Mouse (Mus musculus): ENCODE measurements around the gene Nbeal2.

The Nbeal2 gene

GRCm38 (mm10) chr9:110676492-110676911 is 22.5 kb upstream of the Nbeal2 start:
- no peak for DNase-seq (ENCODE audit: low spot score)

- DNase-seq (ENCODE audit: low spot score) = no peak
Measured at GRCm38 (mm10) chr9:110673107-110673752, 19.3 kb upstream of the Nbeal2 start.

GRCm38 (mm10) chr9:110672462-110673106 is 18.6 kb upstream of the Nbeal2 start:
- peak; percentile 45 for DNase-seq (ENCODE audit: low spot score)

GRCm38 (mm10) chr9:110669785-110670184 is 15.8 kb upstream of the Nbeal2 start:
- DNase-seq (ENCODE audit: low spot score) = no peak

GRCm38 (mm10) chr9:110668601-110669293 is 14.8 kb upstream of the Nbeal2 start:
- no peak for DNase-seq (ENCODE audit: low spot score)

- peak; percentile 37 for DNase-seq (ENCODE audit: low spot score)
Measured at GRCm38 (mm10) chr9:110667219-110667836, 13.4 kb upstream of the Nbeal2 start.

GRCm38 (mm10) chr9:110666374-110666773 is 12.4 kb upstream of the Nbeal2 start:
- DNase-seq (ENCODE audit: low spot score) = no peak

GRCm38 (mm10) chr9:110665912-110666311 is 12.0 kb upstream of the Nbeal2 start:
- no peak for DNase-seq (ENCODE audit: low spot score)

GRCm38 (mm10) chr9:110662844-110663243 is 8.9 kb upstream of the Nbeal2 start:
- no peak for DNase-seq (ENCODE audit: low spot score)

- no peak for DNase-seq (ENCODE audit: low spot score)
Measured at GRCm38 (mm10) chr9:110660856-110661612, 7.1 kb upstream of the Nbeal2 start.

- no peak for DNase-seq (ENCODE audit: low spot score)
Measured at GRCm38 (mm10) chr9:110660208-110660607, 6.2 kb upstream of the Nbeal2 start.

- DNase-seq (ENCODE audit: low spot score) = no peak
Measured at GRCm38 (mm10) chr9:110659521-110659920, 5.6 kb upstream of the Nbeal2 start.

GRCm38 (mm10) chr9:110657474-110658078 is 3.6 kb upstream of the Nbeal2 start:
- DNase-seq (ENCODE audit: low spot score) = no peak

- DNase-seq (ENCODE audit: low spot score) = peak; percentile 96
Measured at GRCm38 (mm10) chr9:110656249-110657221, 2.6 kb upstream of the Nbeal2 start, which contains the start of gene Ccdc12. Gene Ccdc12 (plus strand): TSS chr9:110656503.

GRCm38 (mm10) chr9:110655651-110656007 is 1.7 kb upstream of the Nbeal2 start:
- DNase-seq (ENCODE audit: low spot score) = no peak

GRCm38 (mm10) chr9:110654726-110655650 is 1.0 kb upstream of the Nbeal2 start:
- no peak for DNase-seq (ENCODE audit: low spot score)

- DNase-seq (ENCODE audit: low spot score) = no peak
Measured at GRCm38 (mm10) chr9:110652963-110653654, 852 bp downstream of the Nbeal2 start.

GRCm38 (mm10) chr9:110651931-110652722 is 1.8 kb downstream of the Nbeal2 start:
- no peak for DNase-seq (ENCODE audit: low spot score)
